Mouse (Mus musculus) kidney, adult 2 months (tissue): ENCODE measurements around the gene Rer1. TPM values are rescaled to one million over a fixed set of nuclear protein-coding genes. Genes with fewer than 3 reads are reported as not detected.
A peak's percentile ranks its signal among the peaks of the same experiment; 100 is the strongest.

ENCODE experiments used
- DNase-seq: peaks from one replicate; pipeline ENCODE4 v3.0.0; 2021
- H3K27ac ChIP-seq: fragments of 200-500 bp; 2 replicates; pipeline ENCODE4 v1.5.1; 2012; ENCODE audit warnings: low read depth, low read length, control low read depth, inconsistent platforms; ENCODE audit not compliant: insufficient read depth
- H3K27me3 ChIP-seq: fragments of 200-500 bp; replicated peaks from 2 replicates; pipeline ENCODE4 v1.6.1; 2012; ENCODE audit warnings: mild to moderate bottlenecking, moderate library complexity, low read length, inconsistent platforms; ENCODE audit not compliant: control insufficient read depth, insufficient read depth
- H3K36me3 ChIP-seq: fragments of 200-500 bp; 2 replicates; pipeline ENCODE4 v1.6.1; 2012; ENCODE audit warnings: mild to moderate bottlenecking, moderate library complexity, low read length, inconsistent platforms; ENCODE audit not compliant: control insufficient read depth, insufficient read depth
- H3K4me1 ChIP-seq: fragments of 200-500 bp; 2 replicates; pipeline ENCODE4 v1.6.1; 2011; ENCODE audit warnings: low read length; ENCODE audit not compliant: control insufficient read depth, insufficient read depth
- H3K4me3 ChIP-seq: fragments of 200-500 bp; 2 replicates; pipeline ENCODE4 v1.5.1; 2011; ENCODE audit warnings: mild to moderate bottlenecking, low read depth, low read length, control low read depth; ENCODE audit not compliant: insufficient read depth
- CTCF ChIP-seq: fragments of 200-500 bp; conservative IDR thresholded peaks from 2 replicates; pipeline ENCODE4 v1.5.1; 2011; ENCODE audit warnings: low read depth, mild to moderate bottlenecking, control low read depth, low read length, moderate library complexity, mixed read lengths; ENCODE audit not compliant: insufficient read depth, insufficient read length
- POLR2A ChIP-seq: fragments of 200-500 bp; IDR thresholded peaks from one replicate; pipeline ENCODE4 v1.6.1; 2011; ENCODE audit warnings: low read depth, low read length, control low read depth
- WGBS: fragments of 180-500 bp; shearing (Covaris S2); methylation state at CpG from one replicate; pipeline ENCODE4 v1.1.7; 2018; 5-methylcytosine and 5-hydroxymethylcytosine counted together
- polyA plus RNA-seq: library from polyadenylated mRNA; depleted of rRNA; stranded (reverse); fragments of >200 nt; gene quantifications from 2 replicates; pipeline ENCODE4 v1.2.3, GENCODE M21; 2012

The Rer1 gene
- polyA plus RNA-seq, 1 experiment: 133 TPM

- no peak for TF ChIP-seq CTCF
- TF ChIP-seq POLR2A: no peak
- WGBS: 53% methylated on average over 16 of the region's 16 CpGs
- Histone ChIP-seq H3K4me1 (no peaks in the 10 kb centered on the region), H3K27me3 (no peaks in the 10 kb centered on the region), H3K36me3 (no peaks in the 10 kb centered on the region), H3K4me3 (no peak overlapping the region), H3K27ac (no peak overlapping the region)
- DNase-seq: peak; percentile 48
Observed at GRCm38 (mm10) chr4:155122444-155123040, 36.4 kb upstream of the Rer1 start.

GRCm38 (mm10) chr4:155121915-155122443 is 35.8 kb upstream of the Rer1 start:
- Histone ChIP-seq H3K27ac (no peak overlapping the region), H3K4me1 (no peaks in the 10 kb centered on the region), H3K36me3 (no peaks in the 10 kb centered on the region), H3K27me3 (no peaks in the 10 kb centered on the region), H3K4me3 (no peak overlapping the region)
- TF ChIP-seq POLR2A: no peak
- no peak for TF ChIP-seq CTCF
- no peak for DNase-seq
- 84% methylated on average over 6 of the region's 6 CpGs for WGBS

- no peak overlapping the region for H3K27ac ChIP-seq
Observed at GRCm38 (mm10) chr4:155121222-155121621, 35.0 kb upstream of the Rer1 start.

GRCm38 (mm10) chr4:155120583-155120982 is 34.4 kb upstream of the Rer1 start:
- Histone ChIP-seq H3K36me3 (no peaks in the 10 kb centered on the region), H3K27me3 (no peaks in the 10 kb centered on the region), H3K4me1 (no peaks in the 10 kb centered on the region), H3K27ac (no peak overlapping the region), H3K4me3 (no peak overlapping the region)
- TF ChIP-seq POLR2A (no peak), CTCF (no peak)
- no peak for DNase-seq
- 82% methylated on average over 5 of the region's 5 CpGs for WGBS

More at GRCm38 (mm10) chr4:155121222-155121621, 35.0 kb upstream of the Rer1 start:
- Histone ChIP-seq H3K4me1 (no peaks in the 10 kb centered on the region), H3K36me3 (no peaks in the 10 kb centered on the region), H3K4me3 (no peak overlapping the region), H3K27me3 (no peaks in the 10 kb centered on the region)
- DNase-seq: no peak
- WGBS: 83% methylated on average over 6 of the region's 6 CpGs
- no peak for TF ChIP-seq POLR2A
- no peak for TF ChIP-seq CTCF

- Histone ChIP-seq H3K36me3 (no peaks in the 10 kb centered on the region), H3K4me1 (no peaks in the 10 kb centered on the region), H3K27me3 (no peaks in the 10 kb centered on the region), H3K4me3 (no peak overlapping the region), H3K27ac (no peak overlapping the region)
- no peak for DNase-seq
- WGBS: 91% methylated on average over 7 of the region's 7 CpGs
- TF ChIP-seq POLR2A (no peak), CTCF (0 out of 2 replicates have a peak, but pooled peaks have one; percentile 19)
Observed at GRCm38 (mm10) chr4:155120038-155120437, 33.9 kb upstream of the Rer1 start.

GRCm38 (mm10) chr4:155118278-155118677 is 32.1 kb upstream of the Rer1 start:
- no peaks in the 10 kb centered on the region; the same call in 1 of the 2 replicates for H3K4me1 ChIP-seq
- 92% methylated on average over 10 of the region's 10 CpGs for WGBS
- no peaks in the 10 kb centered on the region for H3K27me3 ChIP-seq
- TF ChIP-seq POLR2A (no peak), CTCF (no peak)
- no peak overlapping the region for H3K4me3 ChIP-seq
- H3K36me3 ChIP-seq: no peaks in the 10 kb centered on the region
- H3K27ac ChIP-seq: no peak overlapping the region
- DNase-seq: no peak

- no peak for DNase-seq
- H3K27ac ChIP-seq: no peak overlapping the region
- no peak overlapping the region for H3K4me3 ChIP-seq
- H3K4me1 ChIP-seq: no peaks in the 10 kb centered on the region; the same call in 1 of the 2 replicates
- TF ChIP-seq POLR2A (no peak), CTCF (no peak)
- H3K27me3 ChIP-seq: no peaks in the 10 kb centered on the region
- 85% methylated on average over 6 of the region's 6 CpGs for WGBS
- H3K36me3 ChIP-seq: no peaks in the 10 kb centered on the region
Observed at GRCm38 (mm10) chr4:155117396-155117978, 31.3 kb upstream of the Rer1 start.
